Mouse (Mus musculus) kidney, postnatal 10 days (tissue): ENCODE data around the gene Adra2b.
A peak's percentile ranks its signal among the peaks of the same experiment; 100 is the strongest.

ENCODE experiments used
- DNase-seq: peaks from one replicate; pipeline ENCODE4 v3.0.0; 2021; ENCODE audit warnings: mixed read lengths

Gene Adra2b

GRCm38 (mm10) chr2:127362459-127363281, at the start of gene Adra2b:
Gene Adra2b (plus strand): TSS chr2:127363208.
- peak; percentile 96 for DNase-seq

- no peak for DNase-seq
Measured at GRCm38 (mm10) chr2:127313878-127314277, 49.1 kb upstream of the Adra2b start.

- DNase-seq, result no peak
Measured at GRCm38 (mm10) chr2:127314467-127315154, 48.4 kb upstream of the Adra2b start.

- no peak for DNase-seq
Measured at GRCm38 (mm10) chr2:127315155-127315470, 47.9 kb upstream of the Adra2b start.

GRCm38 (mm10) chr2:127316431-127316830, 46.6 kb upstream of the Adra2b start:
- no peak for DNase-seq

GRCm38 (mm10) chr2:127318136-127318535, 44.9 kb upstream of the Adra2b start:
- no peak for DNase-seq

- no peak for DNase-seq
Measured at GRCm38 (mm10) chr2:127319071-127319470, 43.9 kb upstream of the Adra2b start.

- DNase-seq, result no peak
Measured at GRCm38 (mm10) chr2:127322671-127323285, 40.2 kb upstream of the Adra2b start.

GRCm38 (mm10) chr2:127323667-127324066, 39.3 kb upstream of the Adra2b start:
- no peak for DNase-seq

- no peak for DNase-seq
Measured at GRCm38 (mm10) chr2:127324456-127324855, 38.6 kb upstream of the Adra2b start.

- DNase-seq, result no peak
Measured at GRCm38 (mm10) chr2:127328090-127328851, 34.7 kb upstream of the Adra2b start.

GRCm38 (mm10) chr2:127332807-127333570, 30.0 kb upstream of the Adra2b start:
- no peak for DNase-seq

GRCm38 (mm10) chr2:127333945-127334603, 28.9 kb upstream of the Adra2b start:
- peak; percentile 64 for DNase-seq

- DNase-seq, result no peak
Measured at GRCm38 (mm10) chr2:127335078-127335541, 27.9 kb upstream of the Adra2b start.

GRCm38 (mm10) chr2:127335767-127336496, 27.1 kb upstream of the Adra2b start, which contains the start of gene Dusp2:
Gene Dusp2 (plus strand): TSS chr2:127336159.
- DNase-seq, result peak; percentile 90

- no peak for DNase-seq
Measured at GRCm38 (mm10) chr2:127336497-127336832, 26.5 kb upstream of the Adra2b start.

GRCm38 (mm10) chr2:127336885-127337284, 26.1 kb upstream of the Adra2b start:
- no peak for DNase-seq

GRCm38 (mm10) chr2:127337531-127337930, 25.5 kb upstream of the Adra2b start:
- no peak for DNase-seq

- no peak for DNase-seq
Measured at GRCm38 (mm10) chr2:127338012-127338411, 25.0 kb upstream of the Adra2b start.

- DNase-seq, result no peak
Measured at GRCm38 (mm10) chr2:127338416-127338815, 24.6 kb upstream of the Adra2b start, which contains the start of gene Astl. Gene Astl (plus strand): TSS chr2:127338639.

GRCm38 (mm10) chr2:127338833-127339232, 24.2 kb upstream of the Adra2b start:
- DNase-seq, result no peak
